Mouse (Mus musculus): ENCODE results near the gene Trpc3. TPM values are rescaled to one million over a fixed set of nuclear protein-coding genes. Genes with fewer than 3 reads are reported as not detected.
A peak's percentile ranks its signal among the peaks of the same experiment; 100 is the strongest.

Trpc3 gene
- polyA plus RNA-seq, 1 experiment, result not detected

DNA sequence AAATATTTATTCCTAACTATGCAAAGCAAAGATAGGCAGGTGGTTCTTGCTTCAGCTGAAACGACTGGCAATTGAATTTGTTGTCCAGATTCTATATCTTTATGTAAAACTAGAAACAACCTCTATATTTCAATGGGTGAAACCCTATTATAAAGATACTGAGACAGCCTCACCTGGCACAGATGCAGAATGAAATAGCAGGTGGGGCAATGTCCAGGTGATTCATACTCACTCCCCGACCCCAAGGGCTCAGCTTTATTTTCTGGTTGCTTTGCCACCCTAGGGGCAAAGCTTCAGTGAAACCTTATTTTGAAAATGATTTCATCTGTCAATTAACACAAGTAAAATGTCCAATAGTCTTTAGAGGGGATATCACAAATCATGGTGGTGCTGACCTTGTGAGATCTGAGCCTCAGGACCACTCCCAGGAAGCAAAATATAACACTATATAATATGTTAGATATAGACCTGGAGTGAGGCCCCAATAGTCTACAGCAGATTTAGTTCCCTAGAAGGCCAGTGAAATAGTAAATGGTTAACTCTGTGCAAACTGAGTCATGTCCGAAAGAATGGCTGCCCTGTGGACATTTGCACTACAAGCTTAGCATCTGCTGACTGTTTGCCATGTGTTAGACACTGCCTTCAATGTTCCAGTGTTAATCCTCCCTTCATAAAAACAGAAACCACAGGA, 45.3 kb downstream of the Trpc3 start:
- H3K4me1 ChIP-seq (ENCODE audit: control insufficient read depth, insufficient read depth, low read length), result no peaks in the 10 kb centered on the region
- TF ChIP-seq CTCF (IDR thresholded peaks at IDR 0.05; ENCODE audit: low read depth, low read length) (no peak), POLR2A (IDR thresholded peaks at IDR 0.05; ENCODE audit: borderline replicate concordance, low read depth, low read length) (no peak)
- H3K4me3 ChIP-seq (ENCODE audit: insufficient read depth, low read length), result no peak overlapping the region
- H3K27ac ChIP-seq (ENCODE audit: insufficient read depth, low read depth, low read length), result no peak overlapping the region

DNA sequence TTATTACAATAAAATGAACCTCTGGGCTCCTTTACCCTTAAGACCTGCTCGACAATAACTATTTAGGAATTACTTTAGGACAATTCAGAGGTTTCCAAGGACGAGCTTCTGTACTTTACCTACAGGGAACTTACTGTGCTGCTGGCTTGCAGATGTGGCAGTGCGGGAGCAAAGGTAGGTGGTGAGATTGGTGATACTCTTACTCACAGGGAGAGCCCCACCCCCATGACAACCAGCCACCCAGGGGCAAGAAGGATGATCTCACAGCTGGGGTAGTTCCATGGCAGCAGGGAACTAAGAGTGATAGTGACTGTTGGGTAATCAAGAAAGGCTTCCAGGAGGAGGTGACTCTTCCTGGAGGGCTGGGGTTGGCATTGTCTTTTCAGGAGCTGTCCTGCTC, 46.6 kb downstream of the Trpc3 start:
- no peak overlapping the region for H3K27ac ChIP-seq (ENCODE audit: insufficient read depth, low read depth, low read length)
- TF ChIP-seq CTCF (IDR thresholded peaks at IDR 0.05; ENCODE audit: low read depth, low read length), result no peak
- no peak for TF ChIP-seq POLR2A (IDR thresholded peaks at IDR 0.05; ENCODE audit: borderline replicate concordance, low read depth, low read length)
- no peaks in the 10 kb centered on the region for H3K4me1 ChIP-seq (ENCODE audit: control insufficient read depth, insufficient read depth, low read length)
- no peak overlapping the region for H3K4me3 ChIP-seq (ENCODE audit: insufficient read depth, low read length)

DNA sequence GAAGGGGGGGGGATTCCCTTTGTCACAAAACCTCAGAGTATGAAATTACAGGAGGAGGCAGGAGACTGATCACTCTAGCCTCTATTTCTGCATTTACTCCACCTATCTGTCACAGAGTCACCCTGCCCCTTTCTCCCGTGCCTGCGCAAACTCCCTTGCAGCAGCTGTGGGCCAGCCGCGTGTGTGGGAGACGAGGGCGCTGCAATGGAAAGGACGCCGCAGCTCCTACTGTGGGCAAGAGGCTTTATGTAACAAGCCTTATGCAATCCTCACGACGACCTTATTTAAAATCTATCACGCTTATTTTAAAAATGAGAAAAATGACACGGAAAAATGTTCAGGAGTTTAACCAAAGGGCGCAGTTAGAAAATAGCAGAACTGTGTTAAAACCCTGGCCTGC, 47.2 kb downstream of the Trpc3 start:
- H3K27ac ChIP-seq (ENCODE audit: insufficient read depth, low read depth, low read length), result no peak overlapping the region
- H3K4me3 ChIP-seq (ENCODE audit: insufficient read depth, low read length), result no peak overlapping the region
- no peaks in the 10 kb centered on the region for H3K4me1 ChIP-seq (ENCODE audit: control insufficient read depth, insufficient read depth, low read length)
- TF ChIP-seq CTCF (IDR thresholded peaks at IDR 0.05; ENCODE audit: low read depth, low read length), result no peak
- TF ChIP-seq POLR2A (IDR thresholded peaks at IDR 0.05; ENCODE audit: borderline replicate concordance, low read depth, low read length), result no peak

DNA sequence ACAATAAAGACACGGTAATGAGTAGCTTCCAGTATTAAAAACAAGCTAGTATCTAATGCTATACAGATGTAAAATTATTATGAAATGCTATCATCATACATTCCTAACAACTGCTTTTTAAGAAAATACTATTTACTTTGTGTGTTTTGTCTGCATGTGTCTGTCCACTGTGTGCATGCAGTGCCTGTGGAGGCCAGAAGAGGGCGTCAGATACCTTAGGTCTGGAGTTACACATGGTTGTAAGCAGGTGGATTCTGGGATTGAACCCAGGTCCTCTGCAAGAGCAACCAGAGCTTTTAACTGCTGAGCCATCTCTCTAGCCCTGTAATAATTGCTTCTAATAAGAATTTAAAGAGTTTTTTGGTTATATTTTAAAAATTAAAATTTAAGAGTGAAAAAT, 49.2 kb downstream of the Trpc3 start:
- Histone ChIP-seq H3K4me3 (ENCODE audit: insufficient read depth, low read length) (no peak overlapping the region), H3K27ac (ENCODE audit: insufficient read depth, low read depth, low read length) (no peak overlapping the region), H3K4me1 (ENCODE audit: control insufficient read depth, insufficient read depth, low read length) (no peaks in the 10 kb centered on the region)
- TF ChIP-seq POLR2A (IDR thresholded peaks at IDR 0.05; ENCODE audit: borderline replicate concordance, low read depth, low read length) (no peak), CTCF (IDR thresholded peaks at IDR 0.05; ENCODE audit: low read depth, low read length) (0 out of 2 replicates have a peak, but pooled peaks have one; percentile 24)

DNA sequence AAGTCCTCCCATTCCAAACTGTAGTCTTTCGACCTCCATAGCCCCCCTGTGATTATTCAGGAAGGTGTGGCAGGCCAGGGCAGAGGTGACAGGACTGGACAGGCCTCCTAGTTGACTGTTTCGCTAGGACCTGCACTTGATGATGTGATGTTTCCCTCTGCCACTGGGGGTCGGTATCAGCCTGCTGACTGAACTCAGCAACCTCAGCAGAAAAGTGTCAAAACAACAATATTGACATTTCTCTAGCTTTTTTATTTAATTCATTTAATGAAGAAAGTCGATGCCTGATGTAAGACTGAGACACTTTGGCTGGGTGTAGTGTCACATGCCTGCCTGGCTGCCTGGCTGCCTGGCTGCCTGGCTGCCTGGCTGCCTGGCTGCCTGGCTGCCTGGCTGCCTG, 54.5 kb downstream of the Trpc3 start:
- TF ChIP-seq CTCF (IDR thresholded peaks at IDR 0.05; ENCODE audit: low read depth, low read length) (no peak), POLR2A (IDR thresholded peaks at IDR 0.05; ENCODE audit: borderline replicate concordance, low read depth, low read length) (no peak)
- H3K27ac ChIP-seq (ENCODE audit: insufficient read depth, low read depth, low read length), result no peak overlapping the region
- H3K4me3 ChIP-seq (ENCODE audit: insufficient read depth, low read length), result no peak overlapping the region
- no peaks in the 10 kb centered on the region for H3K4me1 ChIP-seq (ENCODE audit: control insufficient read depth, insufficient read depth, low read length)

DNA sequence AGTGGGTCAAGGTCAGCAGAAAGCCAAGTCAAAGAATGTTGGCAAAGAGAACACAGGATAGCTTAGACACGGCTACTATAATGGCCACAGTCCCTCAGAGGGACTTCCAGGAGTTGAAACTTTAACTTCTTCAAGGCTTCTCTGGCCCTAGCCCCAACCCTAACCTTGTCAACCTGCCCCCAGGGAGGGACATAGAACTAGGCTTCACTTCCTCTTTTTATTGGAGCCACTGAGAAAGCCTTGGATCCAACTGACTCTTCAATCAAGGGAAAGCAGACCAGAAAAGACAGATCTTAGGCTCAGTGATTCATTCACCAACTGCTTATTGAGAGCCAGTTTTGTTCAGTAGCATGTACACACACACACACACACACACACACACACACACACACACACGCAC, 63.2 kb downstream of the Trpc3 start:
- Histone ChIP-seq H3K4me1 (ENCODE audit: control insufficient read depth, insufficient read depth, low read length) (no peaks in the 10 kb centered on the region), H3K27ac (ENCODE audit: insufficient read depth, low read depth, low read length) (no peak overlapping the region), H3K4me3 (ENCODE audit: insufficient read depth, low read length) (no peak overlapping the region)
- TF ChIP-seq CTCF (IDR thresholded peaks at IDR 0.05; ENCODE audit: low read depth, low read length), result no peak
- no peak for TF ChIP-seq POLR2A (IDR thresholded peaks at IDR 0.05; ENCODE audit: borderline replicate concordance, low read depth, low read length)

DNA sequence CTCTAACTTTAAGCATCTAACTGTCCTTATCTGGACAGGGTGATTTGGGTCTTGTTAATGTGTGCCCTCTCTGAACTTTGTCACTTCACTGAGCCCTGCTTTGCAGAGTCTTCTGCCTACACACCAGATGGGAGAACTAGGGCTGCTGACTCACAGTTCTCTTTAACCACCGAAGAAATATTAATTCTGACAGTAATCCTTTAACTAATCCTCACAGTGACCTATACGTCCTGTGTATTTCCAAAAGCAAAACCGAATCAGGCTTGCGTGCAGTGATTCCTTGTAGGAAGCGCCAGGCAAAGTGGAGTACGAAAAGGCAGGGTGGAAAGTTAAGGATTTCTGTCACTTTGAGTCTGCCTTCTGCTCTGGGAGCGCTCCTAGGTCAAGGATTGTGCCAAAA, 71.8 kb downstream of the Trpc3 start:
- H3K4me1 ChIP-seq (ENCODE audit: control insufficient read depth, insufficient read depth, low read length), result peaks cover 4% of the 10 kb centered on the region; the same call in 1 of the 2 replicates
- H3K4me3 ChIP-seq (ENCODE audit: insufficient read depth, low read length), result no peak overlapping the region
- no peak for TF ChIP-seq CTCF (IDR thresholded peaks at IDR 0.05; ENCODE audit: low read depth, low read length)
- TF ChIP-seq POLR2A (IDR thresholded peaks at IDR 0.05; ENCODE audit: borderline replicate concordance, low read depth, low read length), result no peak
- H3K27ac ChIP-seq (ENCODE audit: insufficient read depth, low read depth, low read length), result no peak overlapping the region

DNA sequence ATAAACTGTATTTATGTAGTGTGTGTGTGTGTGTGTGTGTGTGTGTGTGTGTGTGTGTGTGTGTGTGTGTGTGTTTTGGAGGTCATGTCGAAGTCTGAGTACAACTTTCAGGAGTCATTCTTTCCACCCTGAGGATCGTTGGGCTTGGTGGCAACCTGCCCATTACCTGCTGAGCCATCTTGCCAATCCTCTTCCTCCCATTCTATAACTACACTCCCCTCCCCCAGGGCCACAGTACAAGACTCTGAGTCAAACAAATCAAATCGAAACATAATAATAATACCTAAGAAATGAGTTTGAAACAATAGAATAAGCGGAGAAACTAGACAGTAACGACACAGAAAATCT, 76.1 kb downstream of the Trpc3 start:
- Histone ChIP-seq H3K27ac (ENCODE audit: insufficient read depth, low read depth, low read length) (no peak overlapping the region), H3K4me1 (ENCODE audit: control insufficient read depth, insufficient read depth, low read length) (peaks cover 4% of the 10 kb centered on the region; the same call in 1 of the 2 replicates), H3K4me3 (ENCODE audit: insufficient read depth, low read length) (peak overlapping the region; percentile 66; the same call in 1 of the 2 replicates)
- TF ChIP-seq POLR2A (IDR thresholded peaks at IDR 0.05; ENCODE audit: borderline replicate concordance, low read depth, low read length), result no peak
- no peak for TF ChIP-seq CTCF (IDR thresholded peaks at IDR 0.05; ENCODE audit: low read depth, low read length)

DNA sequence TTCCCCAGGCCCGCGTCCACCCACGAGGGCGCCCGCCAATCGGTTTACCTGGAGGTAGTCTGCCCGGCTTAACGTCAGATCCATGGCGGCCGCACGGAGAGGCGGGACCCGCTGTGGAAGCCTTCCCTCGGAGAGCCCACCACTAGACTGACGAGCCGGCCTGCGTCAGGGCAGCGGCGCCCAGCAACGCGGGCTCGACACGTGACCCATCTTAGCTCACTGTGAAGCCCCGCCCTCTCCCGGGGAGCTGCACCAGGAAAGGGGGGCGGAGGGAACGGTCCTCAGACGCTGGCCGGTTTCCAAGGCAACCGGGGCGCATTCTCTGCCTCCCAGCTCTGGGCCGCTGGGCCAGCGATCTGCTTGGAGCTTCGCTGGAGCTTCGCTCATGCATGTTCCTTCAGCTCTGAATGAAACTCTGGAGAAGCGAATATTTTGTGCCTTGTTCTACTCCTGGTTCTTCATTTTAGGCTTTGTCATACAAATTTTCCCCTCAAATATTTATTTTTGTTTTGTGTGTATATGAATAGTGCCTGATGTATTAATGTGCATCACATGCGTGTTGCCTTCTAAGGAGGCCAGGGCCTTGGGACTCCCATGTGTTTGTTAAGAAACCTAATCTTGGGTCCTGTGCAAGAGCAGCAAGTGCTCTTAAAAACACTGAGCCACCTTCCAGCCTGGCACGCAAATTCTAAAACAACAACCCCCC, 76.6 kb downstream of the Trpc3 start, which contains the start of gene Bbs7:
Gene Bbs7 (minus strand): TSS at position 276 of the 706 bp plus-strand sequence.
- Histone ChIP-seq H3K27ac (ENCODE audit: insufficient read depth, low read depth, low read length) (no peak within 1 kb of the TSS), H3K4me3 (ENCODE audit: insufficient read depth, low read length) (peak within 1 kb of the TSS; percentile 66), H3K4me1 (ENCODE audit: control insufficient read depth, insufficient read depth, low read length) (peaks cover 4% of the 10 kb centered on the region; the same call in 1 of the 2 replicates)
- TF ChIP-seq CTCF (IDR thresholded peaks at IDR 0.05; ENCODE audit: low read depth, low read length) (no peak), POLR2A (IDR thresholded peaks at IDR 0.05; ENCODE audit: borderline replicate concordance, low read depth, low read length) (no peak)

DNA sequence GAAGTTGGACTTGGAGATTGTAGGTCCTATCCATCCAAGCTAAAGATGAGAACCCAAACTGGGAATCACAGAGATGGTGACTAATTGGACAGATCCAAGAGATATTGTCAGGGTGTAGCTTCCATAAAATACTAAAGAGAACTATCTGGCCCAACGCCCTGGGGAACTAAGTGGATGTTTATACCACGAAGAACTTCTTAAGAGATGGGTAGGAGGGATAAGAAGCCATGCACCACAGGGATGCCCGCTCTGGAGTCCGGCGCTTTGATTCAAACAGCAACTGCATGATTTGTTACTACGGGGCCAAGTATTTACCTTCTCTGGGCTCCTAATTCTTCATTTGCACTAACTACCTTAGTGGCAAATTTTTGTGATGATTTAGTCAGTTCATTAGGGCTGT, 77.3 kb downstream of the Trpc3 start:
- no peak for TF ChIP-seq POLR2A (IDR thresholded peaks at IDR 0.05; ENCODE audit: borderline replicate concordance, low read depth, low read length)
- no peak for TF ChIP-seq CTCF (IDR thresholded peaks at IDR 0.05; ENCODE audit: low read depth, low read length)
- H3K27ac ChIP-seq (ENCODE audit: insufficient read depth, low read depth, low read length), result no peak overlapping the region
- H3K4me1 ChIP-seq (ENCODE audit: control insufficient read depth, insufficient read depth, low read length), result peaks cover 2% of the 10 kb centered on the region; the same call in 1 of the 2 replicates

More for the DNA sequence above, 77.3 kb downstream of the Trpc3 start:
- H3K4me3 ChIP-seq (ENCODE audit: insufficient read depth, low read length), result peak overlapping the region; percentile 66

Measured in bone marrow macrophage, adult 2 months (primary cell).